Mouse (Mus musculus): ENCODE data around the gene Flywch1. TPM values are rescaled to one million over a fixed set of nuclear protein-coding genes. Genes with fewer than 3 reads are reported as not detected.

Gene Flywch1
- total and polyA plus RNA-seq, 2 experiments from 2014 or later: 183 to 230 TPM

DNA sequence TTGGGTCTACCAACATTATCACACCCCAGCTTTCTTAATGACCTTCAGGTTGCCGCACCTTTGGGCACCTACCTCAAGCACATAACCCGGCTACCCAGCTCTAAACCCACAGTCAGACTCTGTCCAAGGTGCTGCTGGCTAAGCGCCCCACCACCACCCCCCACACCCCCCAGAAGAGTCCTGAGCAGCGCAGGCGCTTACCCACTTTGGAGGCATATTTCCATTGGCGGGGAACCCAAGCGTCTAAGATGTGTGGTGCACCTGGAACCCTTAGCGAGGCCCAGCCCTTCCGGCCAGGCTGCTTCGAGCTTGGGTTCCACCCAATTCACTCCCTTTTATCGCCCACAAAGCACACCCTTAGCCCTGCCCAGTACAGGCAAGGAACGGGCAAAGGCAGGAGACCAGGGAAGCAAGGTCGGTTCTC lies 30.8 kb downstream of the Flywch1 start, which contains the start of gene Paqr4:
TSS of gene Paqr4 (minus strand) at position 270 of the 424 bp plus-strand sequence.
- Histone ChIP-seq H3K4me3 (ENCODE audit: low read length) (peak within 1 kb of the TSS; percentile 82), H3K9ac (replicated peaks; ENCODE audit: low read length) (peak within 1 kb of the TSS; percentile 77), H3K27ac (peak within 1 kb of the TSS; percentile 88), H3K9me3 (ENCODE audit: low read length) (no peaks in the 10 kb centered on the region), H3K4me2 (ENCODE audit: low read depth, low read length) (peak within 1 kb of the TSS; percentile 74), H3K36me3 (ENCODE audit: insufficient read depth, low read length) (peaks cover 13% of the 10 kb centered on the region; the same call in 1 of the 2 replicates), H3K4me1 (ENCODE audit: insufficient read depth, low read length) (peaks cover 36% of the 10 kb centered on the region), H3K27me3 (ENCODE audit: insufficient read depth, low read length) (peaks cover 41% of the 10 kb centered on the region)
- no peak for TF ChIP-seq CTCF (IDR thresholded peaks at IDR 0.05; ENCODE audit: low read depth)
- WGBS: 7% methylated on average over 13 of the region's 13 CpGs
- DNase-seq (ENCODE audit: low spot score) (no peak), ATAC-seq (peak; percentile 21; the same call in 1 of the 2 replicates)

DNA sequence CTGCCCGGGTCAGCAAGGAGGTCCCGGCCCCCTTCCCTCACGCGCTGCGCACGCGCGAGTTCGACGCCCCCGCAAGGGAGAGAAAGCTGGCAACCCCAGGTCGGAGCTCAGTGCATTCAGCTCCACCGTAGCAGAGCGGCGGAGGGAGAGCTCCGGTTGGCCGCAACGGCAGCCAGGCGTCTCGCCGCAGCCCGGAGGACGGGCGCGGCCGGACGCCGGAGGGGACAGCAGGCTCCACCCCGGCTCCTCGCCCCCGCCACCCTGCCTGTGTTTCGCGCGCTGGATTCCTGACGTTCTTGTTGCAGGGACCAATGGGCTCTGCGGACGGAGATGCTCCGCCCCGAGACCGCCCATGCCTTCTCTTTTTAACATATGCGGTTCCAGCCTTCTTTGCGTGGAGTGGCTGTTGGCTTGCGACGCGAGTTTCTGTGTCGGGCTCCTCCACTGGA lies 31.2 kb downstream of the Flywch1 start:
- Histone ChIP-seq H3K9me3 (ENCODE audit: low read length) (no peaks in the 10 kb centered on the region), H3K36me3 (ENCODE audit: insufficient read depth, low read length) (peaks cover 17% of the 10 kb centered on the region; the same call in 1 of the 2 replicates), H3K4me3 (ENCODE audit: low read length) (peak overlapping the region; percentile 82), H3K4me2 (ENCODE audit: low read depth, low read length) (peak overlapping the region; percentile 74), H3K4me1 (ENCODE audit: insufficient read depth, low read length) (peaks cover 34% of the 10 kb centered on the region), H3K27ac (peak overlapping the region; percentile 88), H3K27me3 (ENCODE audit: insufficient read depth, low read length) (peaks cover 40% of the 10 kb centered on the region), H3K9ac (replicated peaks; ENCODE audit: low read length) (peak overlapping the region; percentile 77)
- no peak for TF ChIP-seq CTCF (IDR thresholded peaks at IDR 0.05; ENCODE audit: low read depth)
- ATAC-seq (peak; percentile 83), DNase-seq (ENCODE audit: low spot score) (peak; percentile 94)
- under 1% methylated on average over 46 of the region's 46 CpGs for WGBS

DNA sequence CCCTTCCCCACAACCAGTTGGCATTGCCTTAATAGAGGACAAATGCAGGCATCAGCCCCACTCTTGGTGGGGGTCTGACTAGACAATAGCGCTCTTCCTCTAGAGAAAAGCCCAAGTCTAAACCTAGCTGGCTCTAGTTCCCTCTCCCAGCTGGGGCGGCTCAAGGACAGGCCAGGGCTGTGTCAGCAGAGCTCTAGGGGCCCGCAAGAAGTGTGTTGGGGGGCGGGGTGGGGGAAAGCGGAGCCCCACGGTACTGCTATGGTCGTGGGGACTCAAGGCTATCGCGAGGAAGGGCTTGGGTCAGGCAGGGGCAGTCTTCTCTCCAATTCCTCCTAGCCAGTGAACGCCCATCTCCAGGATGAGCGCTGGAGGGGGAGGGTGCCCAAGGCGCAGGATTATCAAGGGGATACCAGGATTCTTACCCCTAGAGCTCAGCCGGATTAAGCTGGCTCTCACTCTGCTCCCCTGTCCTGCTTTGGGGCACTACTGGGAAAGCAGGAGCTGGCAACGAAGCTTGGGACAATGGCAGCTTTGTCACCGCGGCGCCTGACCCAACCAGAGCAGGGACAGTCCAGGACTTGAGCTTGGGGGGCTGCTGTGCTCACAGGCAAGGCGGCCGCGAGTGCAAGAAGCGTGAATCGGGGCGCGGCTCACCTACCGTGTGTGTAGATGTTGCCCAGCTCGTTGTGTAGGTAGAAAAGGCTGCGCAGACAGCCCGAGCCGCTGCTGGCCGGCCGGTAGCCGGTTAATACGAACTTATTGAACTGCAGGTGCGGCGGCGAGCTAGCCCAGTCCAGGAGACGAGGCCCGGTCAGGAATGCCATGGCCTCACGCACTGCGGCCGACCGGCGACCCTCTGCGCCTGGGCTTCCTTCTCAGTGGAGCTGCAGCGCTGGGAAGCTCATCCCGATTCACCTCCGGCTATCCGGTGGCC lies 31.9 kb downstream of the Flywch1 start:
- Histone ChIP-seq H3K27me3 (ENCODE audit: insufficient read depth, low read length) (peaks cover 33% of the 10 kb centered on the region), H3K4me1 (ENCODE audit: insufficient read depth, low read length) (peaks cover 27% of the 10 kb centered on the region), H3K36me3 (ENCODE audit: insufficient read depth, low read length) (peaks cover 20% of the 10 kb centered on the region; the same call in 1 of the 2 replicates), H3K27ac (peak overlapping the region; percentile 88), H3K9ac (replicated peaks; ENCODE audit: low read length) (peak overlapping the region; percentile 77), H3K4me3 (ENCODE audit: low read length) (peak overlapping the region; percentile 82), H3K4me2 (ENCODE audit: low read depth, low read length) (peak overlapping the region; percentile 74), H3K9me3 (ENCODE audit: low read length) (no peaks in the 10 kb centered on the region)
- DNase-seq (ENCODE audit: low spot score) (peak; percentile 73), ATAC-seq (peak; percentile 68)
- WGBS: 1% methylated on average over 48 of the region's 48 CpGs
- TF ChIP-seq CTCF (IDR thresholded peaks at IDR 0.05; ENCODE audit: low read depth): no peak

DNA sequence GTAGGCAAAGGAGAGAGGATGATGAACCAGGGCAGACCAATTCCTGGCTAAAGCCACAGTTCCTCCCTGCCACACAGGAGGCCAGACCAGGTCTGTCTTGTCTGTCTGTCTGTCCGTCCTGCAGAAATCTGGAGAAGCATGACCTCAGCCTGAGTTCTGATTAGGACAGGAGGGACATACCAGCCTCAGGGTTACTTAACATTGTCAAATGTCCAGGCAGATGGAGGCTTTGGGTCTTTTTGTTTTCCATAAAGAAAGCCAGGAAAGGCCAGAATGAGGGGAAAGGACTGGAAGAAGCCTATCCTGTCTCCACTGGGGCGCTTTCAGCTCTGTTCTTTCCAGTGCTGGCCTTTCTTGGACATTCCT lies 32.6 kb downstream of the Flywch1 start:
- Histone ChIP-seq H3K4me1 (ENCODE audit: insufficient read depth, low read length) (peaks cover 27% of the 10 kb centered on the region), H3K27ac (peak overlapping the region; percentile 88), H3K27me3 (ENCODE audit: insufficient read depth, low read length) (peaks cover 28% of the 10 kb centered on the region), H3K9me3 (ENCODE audit: low read length) (no peaks in the 10 kb centered on the region), H3K4me2 (ENCODE audit: low read depth, low read length) (peak overlapping the region; percentile 74), H3K9ac (replicated peaks; ENCODE audit: low read length) (peak overlapping the region; percentile 77), H3K4me3 (ENCODE audit: low read length) (peak overlapping the region; percentile 82), H3K36me3 (ENCODE audit: insufficient read depth, low read length) (peaks cover 20% of the 10 kb centered on the region; the same call in 1 of the 2 replicates)
- WGBS: 21% methylated on average over 2 of the region's 2 CpGs
- DNase-seq (ENCODE audit: low spot score): no peak
- ATAC-seq: no peak
- no peak for TF ChIP-seq CTCF (IDR thresholded peaks at IDR 0.05; ENCODE audit: low read depth)

DNA sequence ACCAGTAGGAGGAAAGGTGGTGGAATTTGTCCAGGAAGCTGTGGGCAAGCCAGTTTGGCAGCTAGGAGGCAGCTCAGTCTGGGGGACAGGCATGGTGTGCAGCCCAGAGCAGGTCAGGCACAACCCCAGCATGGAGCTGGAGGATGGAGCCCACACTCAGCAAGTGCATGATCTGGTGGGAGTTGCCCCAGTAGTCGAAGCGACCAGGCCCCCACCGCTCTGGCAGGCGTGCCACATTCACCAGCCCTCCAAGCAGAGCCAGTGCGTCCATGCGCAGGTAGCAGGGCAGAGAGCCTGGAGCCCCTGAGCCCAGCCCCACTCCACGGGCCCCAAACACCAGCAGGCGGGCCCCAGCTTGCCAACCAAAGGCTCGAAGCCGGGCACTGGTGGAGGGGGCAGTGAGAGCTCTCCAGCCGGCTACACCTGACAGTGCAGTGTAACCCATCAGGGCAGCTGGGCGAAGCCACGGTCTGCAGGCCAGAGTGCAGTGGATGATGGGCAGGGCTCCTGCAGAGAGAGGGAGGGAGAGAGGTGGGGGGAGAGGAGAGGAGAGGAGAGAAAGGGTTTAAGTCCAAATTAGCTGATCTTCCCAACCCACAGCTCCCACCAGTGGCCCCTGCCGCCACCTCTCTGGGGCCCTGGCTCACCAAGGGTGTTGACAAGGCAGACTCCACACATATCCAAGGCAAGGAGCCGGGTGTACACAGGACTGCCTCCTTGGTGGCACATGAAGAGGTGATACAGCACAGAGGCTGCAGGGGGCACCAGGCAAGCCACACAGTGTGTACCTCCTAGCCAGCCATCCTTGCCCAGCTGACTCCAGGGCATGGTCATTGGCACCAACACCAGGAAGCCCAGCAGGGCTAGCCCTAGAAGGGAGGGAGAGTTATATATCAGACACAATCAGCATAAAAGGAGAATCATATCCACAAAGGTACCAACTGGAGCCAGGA lies 33.6 kb downstream of the Flywch1 start:
- ATAC-seq (no peak), DNase-seq (ENCODE audit: low spot score) (no peak)
- H3K4me2 ChIP-seq (ENCODE audit: low read depth, low read length): peak overlapping the region; percentile 74
- peaks cover 20% of the 10 kb centered on the region; the same call in 1 of the 2 replicates for H3K36me3 ChIP-seq (ENCODE audit: insufficient read depth, low read length)
- peaks cover 27% of the 10 kb centered on the region for H3K4me1 ChIP-seq (ENCODE audit: insufficient read depth, low read length)
- peak; percentile 40; the same call in 1 of the 2 replicates for TF ChIP-seq CTCF (IDR thresholded peaks at IDR 0.05; ENCODE audit: low read depth)
- H3K9ac ChIP-seq (replicated peaks; ENCODE audit: low read length): 0 out of 2 replicates have a peak overlapping the region, but pooled peaks have one; percentile 77
- 0 out of 2 replicates have a peak overlapping the region, but pooled peaks have one; percentile 20 for H3K27ac ChIP-seq
- H3K4me3 ChIP-seq (ENCODE audit: low read length): peak overlapping the region; percentile 82
- H3K9me3 ChIP-seq (ENCODE audit: low read length): no peaks in the 10 kb centered on the region
- 64% methylated on average over 15 of the region's 15 CpGs for WGBS
- H3K27me3 ChIP-seq (ENCODE audit: insufficient read depth, low read length): peaks cover 17% of the 10 kb centered on the region

DNA sequence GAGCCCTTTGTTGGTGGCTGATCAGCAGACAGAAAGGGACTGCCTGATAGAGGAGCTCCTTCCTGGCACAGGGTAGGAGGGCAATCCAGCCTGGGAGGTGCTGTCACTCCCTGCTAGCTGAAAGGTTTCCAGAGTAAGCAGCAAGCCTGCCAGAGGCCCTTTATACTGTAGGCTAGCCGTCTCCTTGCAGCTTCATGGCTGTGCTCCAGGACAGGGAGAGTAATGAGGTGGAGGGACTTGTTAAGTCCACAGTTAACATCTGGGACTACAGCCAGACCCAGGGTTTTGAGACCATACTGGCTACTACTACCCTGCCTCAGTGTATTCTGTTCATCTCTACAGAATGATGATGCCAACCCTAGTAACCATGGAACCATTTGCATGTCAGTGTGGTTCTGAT lies 37.1 kb downstream of the Flywch1 start:
- DNase-seq (ENCODE audit: low spot score) (peak; percentile 59), ATAC-seq (no peak)
- Histone ChIP-seq H3K27ac (no peak overlapping the region), H3K9ac (replicated peaks; ENCODE audit: low read length) (no peak overlapping the region), H3K4me2 (ENCODE audit: low read depth, low read length) (no peak overlapping the region), H3K4me1 (ENCODE audit: insufficient read depth, low read length) (peaks cover 18% of the 10 kb centered on the region), H3K27me3 (ENCODE audit: insufficient read depth, low read length) (no peaks in the 10 kb centered on the region), H3K4me3 (ENCODE audit: low read length) (no peak overlapping the region), H3K36me3 (ENCODE audit: insufficient read depth, low read length) (peaks cover 20% of the 10 kb centered on the region; the same call in 1 of the 2 replicates), H3K9me3 (ENCODE audit: low read length) (no peaks in the 10 kb centered on the region)
- TF ChIP-seq CTCF (IDR thresholded peaks at IDR 0.05; ENCODE audit: low read depth): no peak
- WGBS: 40% methylated on average over 1 of the region's 1 CpGs
